Comparison of ENCODE assay signal across 27 mouse cellular contexts in genomic region chr6:68813346-68813745, GRCm38 (mm10).
"Had no signal": no experiment of that assay in that cellular context is flagged by ENCODE, and none has a peak within 500 bp of the region (broad histone marks: within the 10 kb centered on the region; RNA-seq: fewer than 3 reads in every experiment).

No protein-coding gene starts in this region.

- H3K4me3 ChIP-seq: gastrocnemius, adult 2 months; heart, embryonic 10.5 days; heart, embryonic 12.5 days; hindbrain, embryonic 10.5 days; hindbrain, embryonic 12.5 days; intestine, embryonic 15.5 days; layer of hippocampus, adult 2 months; left cerebral cortex, adult 2 months; limb, embryonic 10.5 days; limb, embryonic 12.5 days; liver, embryonic 13.5 days had no signal

- H3K36me3 ChIP-seq: heart, embryonic 10.5 days; heart, embryonic 12.5 days; hindbrain, embryonic 10.5 days; hindbrain, embryonic 12.5 days; intestine, embryonic 15.5 days; limb, embryonic 10.5 days; limb, embryonic 12.5 days; liver, embryonic 13.5 days had no signal

- H3K27ac ChIP-seq: gastrocnemius, adult 2 months; heart, embryonic 10.5 days; hindbrain, embryonic 10.5 days; hindbrain, embryonic 12.5 days; hindbrain, embryonic 14.5 days; intestine, embryonic 15.5 days; layer of hippocampus, adult 2 months; left cerebral cortex, adult 2 months; limb, embryonic 10.5 days; limb, embryonic 12.5 days; liver, embryonic 13.5 days had no signal

- H3K9ac ChIP-seq: heart, embryonic 12.5 days; hindbrain, embryonic 12.5 days; hindbrain, embryonic 14.5 days; intestine, embryonic 15.5 days; limb, embryonic 12.5 days; liver, embryonic 13.5 days had no signal

- H3K4me2 ChIP-seq: heart, embryonic 12.5 days; hindbrain, embryonic 12.5 days; hindbrain, embryonic 14.5 days; intestine, embryonic 15.5 days; limb, embryonic 12.5 days; liver, embryonic 11.5 days; liver, embryonic 13.5 days had no signal

- ATAC-seq: hindbrain, embryonic 16.5 days; inflammation-experienced regulatory T-cells, adult 6 months; intestine, embryonic 15.5 days; intestine, postnatal 0 days had no signal

- H3K27me3 ChIP-seq: heart, embryonic 12.5 days; hindbrain, embryonic 12.5 days; intestine, embryonic 15.5 days; limb, embryonic 12.5 days; liver, embryonic 13.5 days had no signal

- H3K4me1 ChIP-seq: heart, embryonic 10.5 days; heart, embryonic 12.5 days; hindbrain, embryonic 10.5 days; hindbrain, embryonic 12.5 days; intestine, embryonic 15.5 days; limb, embryonic 10.5 days; limb, embryonic 12.5 days; liver, embryonic 13.5 days had no signal

- DNase-seq: gastrocnemius, adult 2 months; gastrocnemius, postnatal 10 days; gastrocnemius, postnatal 25 days; heart, adult 18-20 months; heart, postnatal 10 days; heart, postnatal 4 days; kidney, adult 18-20 months; kidney, adult 8-10 months; kidney, postnatal 10 days; kidney, postnatal 25 days; kidney, postnatal 4 days; liver; liver, embryonic 13.5 days had no signal

- H3K9me3 ChIP-seq: heart, embryonic 10.5 days; hindbrain, embryonic 10.5 days; intestine, embryonic 15.5 days; limb, embryonic 10.5 days had no signal
